Mouse (Mus musculus): ENCODE measurements around the gene Pafah1b1.

The Pafah1b1 gene

GRCm38 (mm10) chr11:74631880-74632789, 92.3 kb downstream of the Pafah1b1 start:
- in situ Hi-C loops (cut with MboI; ENCODE audit: unreplicated experiment in 2 of 2), result no loop called here

- in situ Hi-C loops (cut with MboI; ENCODE audit: unreplicated experiment in 2 of 2), result loop anchor here in 1 of 2 experiments (10.0 kb wide), 1 partner anchor 527 kb away; no protein-coding TSS in a partner anchor
Observed at GRCm38 (mm10) chr11:74627481-74627880, 97.0 kb downstream of the Pafah1b1 start.

GRCm38 (mm10) chr11:74625333-74625732, 99.1 kb downstream of the Pafah1b1 start:
- in situ Hi-C loops (cut with MboI; ENCODE audit: unreplicated experiment in 2 of 2), result loop anchor here in 1 of 2 experiments (10.0 kb wide), 1 partner anchor 529 kb away; no protein-coding TSS in a partner anchor

Measured in v-Abl transformed pro-B cells (cell line).